Mouse (Mus musculus) midbrain, embryonic 14.5 days (tissue): ENCODE measurements around the gene Dctn3. TPM values are rescaled to one million over a fixed set of nuclear protein-coding genes. Genes with fewer than 3 reads are reported as not detected.

ENCODE experiments used
- ATAC-seq: fragments of 200-750 bp; cut with Nextera tagmentation; 2 replicates; pipeline ENCODE4 v1.8.0; 2017; ENCODE audit warnings: moderate number of reproducible peaks, moderate library complexity; ENCODE audit not compliant: low FRiP score, low TSS enrichment
- DNase-seq: peaks from one replicate; pipeline ENCODE4 v3.0.0-alpha.2; 2015
- H3K27ac ChIP-seq: fragments of 300-500 bp; sonication (generic); replicated peaks from 2 replicates; pipeline ENCODE4 v1.5.1; 2014; ENCODE audit warnings: mild to moderate bottlenecking, low read depth, low read length, moderate library complexity
- H3K27me3 ChIP-seq: fragments of 300-500 bp; sonication (generic); 2 replicates; pipeline ENCODE4 v1.6.1; 2014; ENCODE audit warnings: low read length, control low read depth, mixed read lengths; ENCODE audit not compliant: control insufficient read depth, insufficient read depth
- H3K36me3 ChIP-seq: fragments of 300-500 bp; sonication (generic); 2 replicates; pipeline ENCODE4 v1.6.1; 2014; ENCODE audit warnings: low read length, control low read depth; ENCODE audit not compliant: control insufficient read depth, insufficient read depth
- H3K4me1 ChIP-seq: fragments of 300-500 bp; sonication (generic); 2 replicates; pipeline ENCODE4 v1.6.1; 2014; ENCODE audit warnings: mild to moderate bottlenecking, antibody characterized with exemption, low read length, control low read depth; ENCODE audit not compliant: control insufficient read depth, insufficient read depth
- H3K4me2 ChIP-seq: fragments of 300-500 bp; sonication (generic); 2 replicates; pipeline ENCODE4 v1.6.1; 2014; ENCODE audit warnings: mild to moderate bottlenecking, low read length, moderate library complexity
- H3K4me3 ChIP-seq: fragments of 300-500 bp; sonication (generic); replicated peaks from 2 replicates; pipeline ENCODE4 v1.5.1; 2014; ENCODE audit warnings: low read depth, low read length
- H3K9ac ChIP-seq: fragments of 300-500 bp; sonication (generic); replicated peaks from 2 replicates; pipeline ENCODE4 v1.6.1; 2014; ENCODE audit warnings: mild to moderate bottlenecking, low read length, moderate library complexity
- H3K9me3 ChIP-seq: fragments of 300-500 bp; sonication (generic); 2 replicates; pipeline ENCODE4 v1.6.1; 2016; ENCODE audit warnings: low read length, control low read depth, mixed read lengths; ENCODE audit not compliant: control insufficient read depth
- WGBS: fragments of 180-500 bp; shearing (Covaris S2); extraction: QIAGEN DNeasy Blood & Tissue Kit; methylation state at CpG from one replicate; pipeline ENCODE4 v1.1.7; 2014; 5-methylcytosine and 5-hydroxymethylcytosine counted together
- polyA plus RNA-seq: library from polyadenylated mRNA; unstranded; fragments of >200 nt; fragmentation: Nextera tagmentation; extraction: Ambion mirVana; gene quantifications from 2 replicates; pipeline ENCODE4 v1.2.1, GENCODE M21; 2014

Dctn3 gene
- polyA plus RNA-seq, 1 experiment from 2014 or later: 249 TPM

DNA sequence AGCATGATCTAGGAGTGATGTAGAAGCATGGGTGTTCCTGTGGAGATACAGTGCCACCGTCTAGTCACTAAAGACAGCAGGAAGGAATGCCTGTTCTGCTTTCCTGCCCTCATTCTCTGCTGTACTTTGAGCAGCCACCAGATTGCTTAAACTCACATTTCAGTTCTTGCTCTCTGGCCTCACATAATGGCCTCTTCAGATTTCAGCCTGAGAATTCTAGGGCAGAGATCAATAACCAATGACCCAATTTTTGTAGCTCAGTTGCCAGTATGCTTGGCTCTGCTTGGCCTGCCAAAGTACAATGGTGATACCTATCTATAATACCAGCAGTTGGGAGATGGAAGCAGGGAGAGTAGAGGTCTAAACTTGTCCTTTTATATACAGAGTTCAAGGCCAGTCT, 22.1 kb upstream of the Dctn3 start:
- H3K27me3 ChIP-seq: no peaks in the 10 kb centered on the region
- WGBS: 71% methylated on average over 1 of the region's 1 CpGs
- peaks cover 4% of the 10 kb centered on the region; the same call in 1 of the 2 replicates for H3K4me1 ChIP-seq
- no peak overlapping the region for H3K4me2 ChIP-seq
- H3K9me3 ChIP-seq: peaks cover 8% of the 10 kb centered on the region; the same call in 1 of the 2 replicates
- ATAC-seq: no peak
- no peaks in the 10 kb centered on the region for H3K36me3 ChIP-seq
- DNase-seq: no peak
- no peak overlapping the region for H3K9ac ChIP-seq
- H3K4me3 ChIP-seq: no peak overlapping the region
- no peak overlapping the region for H3K27ac ChIP-seq

DNA sequence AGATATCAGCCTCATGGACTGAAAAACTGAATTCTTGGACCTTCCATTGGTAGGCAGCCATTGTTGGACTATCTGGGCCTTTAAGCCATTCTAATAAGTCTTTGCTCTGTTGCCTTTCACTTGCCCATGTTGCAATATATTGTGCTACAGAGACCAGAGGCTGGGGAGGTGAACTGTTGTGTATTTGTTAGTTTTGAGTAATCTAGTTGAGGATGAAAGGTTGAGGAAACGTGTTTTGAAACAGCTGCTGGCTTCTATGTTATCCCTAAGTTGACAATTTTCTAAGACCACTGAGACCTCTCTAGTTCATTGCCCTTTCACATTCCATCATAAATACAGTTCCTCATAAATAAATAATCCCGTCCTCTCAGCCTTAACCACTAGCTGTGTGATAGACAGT, 21.2 kb upstream of the Dctn3 start:
- WGBS: 75% methylated on average over 2 of the region's 2 CpGs
- H3K4me2 ChIP-seq: no peak overlapping the region

DNA sequence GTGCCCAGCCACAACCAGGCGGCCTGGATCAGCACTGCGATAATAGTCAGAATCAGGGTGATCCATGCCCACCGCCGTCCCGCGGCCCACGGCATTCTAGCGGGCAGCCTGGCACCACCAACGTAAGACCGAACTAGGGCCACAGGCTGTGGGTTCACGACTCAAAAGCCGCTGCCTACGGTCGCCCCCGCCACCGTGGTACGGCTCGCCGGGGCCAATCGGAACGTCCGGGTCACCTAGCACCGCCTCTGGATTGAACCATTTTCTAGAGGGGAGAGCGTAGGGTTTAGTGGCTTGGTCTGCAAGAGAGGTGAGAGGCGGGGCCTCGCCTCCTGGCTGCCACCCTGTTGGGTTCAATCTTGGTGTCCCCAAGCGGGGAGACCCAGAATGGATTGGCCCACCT, 18.2 kb upstream of the Dctn3 start:
- Histone ChIP-seq H3K27me3 (no peaks in the 10 kb centered on the region), H3K27ac (peak overlapping the region; percentile 81), H3K9me3 (peaks cover under 1% of the 10 kb centered on the region; the same call in 1 of the 2 replicates), H3K4me2 (peak overlapping the region; percentile 77), H3K9ac (peak overlapping the region; percentile 65), H3K4me1 (peaks cover 13% of the 10 kb centered on the region; the same call in 1 of the 2 replicates), H3K4me3 (peak overlapping the region; percentile 57), H3K36me3 (peaks cover 12% of the 10 kb centered on the region)
- ATAC-seq: peak; percentile 97
- DNase-seq: peak; percentile 97
- 1% methylated on average over 27 of the region's 27 CpGs for WGBS

More for the DNA sequence above, 21.2 kb upstream of the Dctn3 start:
- peaks cover 2% of the 10 kb centered on the region for H3K36me3 ChIP-seq
- no peak for DNase-seq
- no peak for ATAC-seq
- peaks cover 13% of the 10 kb centered on the region; the same call in 1 of the 2 replicates for H3K4me1 ChIP-seq
- no peak overlapping the region for H3K27ac ChIP-seq
- H3K4me3 ChIP-seq: no peak overlapping the region
- peaks cover 8% of the 10 kb centered on the region; the same call in 1 of the 2 replicates for H3K9me3 ChIP-seq
- no peaks in the 10 kb centered on the region for H3K27me3 ChIP-seq
- no peak overlapping the region for H3K9ac ChIP-seq

DNA sequence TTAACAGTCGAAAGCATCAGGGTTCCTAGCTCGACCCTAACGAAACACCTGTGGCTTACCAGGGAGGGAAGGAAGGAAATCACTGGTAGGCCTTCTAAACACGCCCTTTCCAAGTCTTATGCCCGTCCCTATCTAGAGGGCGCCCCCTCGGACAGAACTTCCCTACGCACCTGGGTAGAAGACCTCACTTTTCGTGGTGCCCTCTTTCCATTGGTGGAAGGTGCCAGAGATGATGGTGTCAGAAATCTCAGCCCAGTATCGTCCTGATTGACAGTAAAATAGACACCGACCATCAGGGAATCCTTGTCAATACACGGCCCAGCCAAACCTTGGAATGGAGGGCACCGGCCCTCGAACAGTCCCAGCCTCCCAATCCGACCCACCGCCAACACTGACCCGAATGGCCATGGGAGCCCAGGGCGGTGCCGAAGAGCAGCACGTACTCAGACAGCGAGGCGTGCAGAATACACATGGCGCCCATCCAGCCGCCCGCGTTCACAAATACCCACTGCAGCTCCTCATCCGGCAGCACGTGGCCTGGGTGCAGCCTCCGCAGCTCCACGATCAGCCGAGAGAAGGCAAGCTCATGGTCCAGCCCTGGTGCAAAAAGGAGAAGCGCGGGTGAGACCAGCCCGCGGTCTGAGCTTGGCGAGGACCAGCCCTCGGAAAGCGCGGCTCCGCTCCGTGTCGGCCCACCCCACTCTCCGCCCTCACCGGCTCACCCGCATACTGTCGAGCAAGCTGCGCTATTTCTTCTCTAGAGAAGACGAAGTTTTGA, 17.6 kb upstream of the Dctn3 start:
- under 1% methylated on average over 48 of the region's 48 CpGs for WGBS
- Histone ChIP-seq H3K4me1 (peaks cover 13% of the 10 kb centered on the region; the same call in 1 of the 2 replicates), H3K4me3 (peak overlapping the region; percentile 57), H3K27me3 (no peaks in the 10 kb centered on the region), H3K36me3 (peaks cover 12% of the 10 kb centered on the region), H3K4me2 (peak overlapping the region; percentile 77), H3K9me3 (no peaks in the 10 kb centered on the region), H3K27ac (peak overlapping the region; percentile 81), H3K9ac (peak overlapping the region; percentile 65)
- DNase-seq: no peak
- peak; percentile 74 for ATAC-seq

DNA sequence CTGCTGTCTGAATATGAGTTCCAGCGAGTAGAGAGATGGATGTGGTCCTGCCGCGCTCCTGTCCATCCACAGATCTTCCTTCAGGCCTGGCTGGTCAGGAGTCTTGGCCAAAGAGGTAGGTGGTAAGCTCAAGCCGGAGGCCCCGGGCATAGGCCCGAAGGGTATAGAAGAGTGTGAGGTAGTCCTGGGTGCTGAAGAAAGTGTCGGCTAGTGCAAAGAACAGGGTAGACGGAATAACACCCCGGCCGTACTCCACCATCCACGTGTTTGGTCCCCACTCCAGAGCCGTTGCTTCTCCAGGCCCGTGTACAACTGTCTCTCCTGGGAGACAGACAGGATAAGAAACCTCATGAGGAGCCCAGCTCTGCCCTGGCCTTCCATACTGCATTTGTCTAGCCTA, 16.3 kb upstream of the Dctn3 start:
- no peak for DNase-seq
- peaks cover 13% of the 10 kb centered on the region; the same call in 1 of the 2 replicates for H3K4me1 ChIP-seq
- H3K4me2 ChIP-seq: peak overlapping the region; percentile 77; the same call in 1 of the 2 replicates
- H3K27ac ChIP-seq: no peak overlapping the region
- no peaks in the 10 kb centered on the region for H3K9me3 ChIP-seq
- no peak for ATAC-seq
- WGBS: 94% methylated on average over 13 of the region's 13 CpGs
- H3K4me3 ChIP-seq: no peak overlapping the region
- H3K27me3 ChIP-seq: no peaks in the 10 kb centered on the region
- H3K36me3 ChIP-seq: peaks cover 12% of the 10 kb centered on the region
- H3K9ac ChIP-seq: no peak overlapping the region; the same call in 1 of the 2 replicates

DNA sequence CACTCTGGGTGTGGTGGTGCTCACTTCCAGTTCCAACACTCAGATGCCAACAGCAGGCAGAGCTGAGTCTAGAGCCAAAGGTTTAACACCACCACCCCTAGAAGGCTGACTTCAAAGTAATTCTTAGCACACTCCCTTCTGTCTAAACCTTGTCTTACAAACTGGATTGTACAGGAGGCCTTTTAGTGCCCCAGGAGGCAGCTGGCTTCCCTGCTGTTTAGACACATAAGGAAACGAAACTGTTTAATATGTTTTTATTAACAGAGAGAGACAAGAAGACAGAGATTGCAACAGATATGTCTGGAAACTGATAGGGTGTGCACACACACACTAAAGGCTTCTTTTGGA, 15.3 kb upstream of the Dctn3 start:
- Histone ChIP-seq H3K27ac (no peak overlapping the region), H3K4me2 (no peak overlapping the region), H3K4me3 (no peak overlapping the region), H3K4me1 (peaks cover 13% of the 10 kb centered on the region; the same call in 1 of the 2 replicates), H3K9ac (no peak overlapping the region), H3K27me3 (0 out of 2 replicates have a peak, but pooled peaks cover under 1% of the 10 kb centered on the region), H3K36me3 (peaks cover 12% of the 10 kb centered on the region), H3K9me3 (no peaks in the 10 kb centered on the region)
- WGBS: 50% methylated on average over 1 of the region's 1 CpGs
- DNase-seq (no peak), ATAC-seq (no peak)

DNA sequence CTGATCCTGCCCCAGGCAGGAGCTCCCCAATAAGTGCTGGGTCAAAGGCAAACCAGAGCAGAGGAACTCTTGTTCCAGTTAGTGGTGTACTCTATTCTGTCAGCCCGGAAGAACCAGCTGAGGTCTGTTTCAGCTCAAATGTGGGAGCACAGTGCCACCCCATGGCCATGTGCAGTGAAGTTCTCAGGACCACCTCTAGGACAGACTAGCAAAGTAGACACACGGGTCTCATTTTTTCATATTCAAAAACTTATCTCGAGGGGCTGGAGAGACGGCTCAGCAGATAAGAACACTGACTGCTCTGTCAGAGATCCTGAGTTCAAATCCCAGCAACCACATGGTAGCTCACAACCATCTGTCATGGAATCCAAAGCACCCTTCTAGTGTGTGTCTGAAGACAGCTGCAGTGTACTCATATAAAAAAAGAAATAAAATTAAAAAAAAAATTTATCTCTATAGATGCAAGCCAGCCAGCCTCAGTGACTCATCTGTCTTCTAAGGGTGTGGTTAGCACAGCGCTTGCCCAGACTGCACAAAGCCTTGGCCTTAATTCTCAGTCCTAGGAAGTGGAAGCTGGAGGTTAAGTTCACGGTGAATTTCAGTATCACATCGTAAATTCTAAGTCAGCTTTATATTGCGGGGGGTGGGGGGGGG, 14.8 kb upstream of the Dctn3 start:
- H3K9me3 ChIP-seq: no peaks in the 10 kb centered on the region
- no peak overlapping the region for H3K27ac ChIP-seq
- peaks cover 5% of the 10 kb centered on the region; the same call in 1 of the 2 replicates for H3K27me3 ChIP-seq
- H3K36me3 ChIP-seq: peaks cover 12% of the 10 kb centered on the region
- DNase-seq (peak; percentile 87), ATAC-seq (no peak; the same call in 1 of the 2 replicates)
- peaks cover 13% of the 10 kb centered on the region; the same call in 1 of the 2 replicates for H3K4me1 ChIP-seq
- H3K9ac ChIP-seq: no peak overlapping the region
- H3K4me2 ChIP-seq: no peak overlapping the region
- no peak overlapping the region for H3K4me3 ChIP-seq
- 50% methylated on average over 8 of the region's 8 CpGs for WGBS

DNA sequence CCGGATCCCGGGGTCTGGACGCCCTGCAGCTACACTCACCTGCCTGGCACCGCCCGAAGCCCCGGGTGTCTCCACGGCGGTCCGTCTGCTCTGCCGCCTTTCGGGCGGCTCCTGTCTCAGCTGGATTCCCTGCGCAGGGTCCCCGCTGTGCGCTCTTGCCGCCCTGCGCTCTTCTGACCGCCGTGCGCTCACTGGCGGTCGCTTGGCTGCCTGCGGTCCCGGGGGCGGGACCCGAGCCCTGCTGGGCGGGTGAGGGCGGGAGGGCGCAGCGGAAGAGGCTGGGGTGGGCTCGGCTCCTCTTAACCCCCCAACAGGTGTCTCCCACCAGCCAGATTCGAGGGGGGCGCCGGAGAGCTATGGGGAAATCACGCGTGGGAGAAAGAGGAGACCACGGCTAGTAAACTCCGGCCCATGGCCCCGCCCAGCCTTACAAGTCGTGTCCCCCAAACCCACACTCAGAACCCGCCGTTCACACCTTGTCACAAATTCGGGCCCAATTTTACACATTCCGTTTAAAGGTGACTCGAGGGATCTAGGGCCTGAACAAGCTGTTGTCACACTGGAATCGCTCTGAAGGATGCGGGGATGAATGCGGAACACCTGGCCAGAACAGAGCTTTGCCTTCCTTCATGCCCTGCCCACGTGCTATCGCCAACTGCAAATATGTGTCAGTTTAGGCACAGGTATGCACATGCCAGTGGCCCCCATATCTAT, 8.2 kb upstream of the Dctn3 start, which contains the start of gene Arid3c:
Arid3c (minus strand) TSS at position 91 of the 714 bp plus-strand sequence.
- ATAC-seq: no peak
- Histone ChIP-seq H3K36me3 (no peaks in the 10 kb centered on the region), H3K4me2 (peak within 1 kb of the TSS; percentile 52), H3K4me1 (peaks cover 11% of the 10 kb centered on the region), H3K9me3 (no peaks in the 10 kb centered on the region), H3K27ac (no peak within 1 kb of the TSS), H3K9ac (peak within 1 kb of the TSS; percentile 9; the same call in 1 of the 2 replicates), H3K27me3 (peaks cover 52% of the 10 kb centered on the region), H3K4me3 (peak within 1 kb of the TSS; percentile 32)
- WGBS: 2% methylated on average over 50 of the region's 50 CpGs
- DNase-seq: peak; percentile 51
